ENCODE assay signal across 26 mouse cellular contexts in the genomic region with DNA sequence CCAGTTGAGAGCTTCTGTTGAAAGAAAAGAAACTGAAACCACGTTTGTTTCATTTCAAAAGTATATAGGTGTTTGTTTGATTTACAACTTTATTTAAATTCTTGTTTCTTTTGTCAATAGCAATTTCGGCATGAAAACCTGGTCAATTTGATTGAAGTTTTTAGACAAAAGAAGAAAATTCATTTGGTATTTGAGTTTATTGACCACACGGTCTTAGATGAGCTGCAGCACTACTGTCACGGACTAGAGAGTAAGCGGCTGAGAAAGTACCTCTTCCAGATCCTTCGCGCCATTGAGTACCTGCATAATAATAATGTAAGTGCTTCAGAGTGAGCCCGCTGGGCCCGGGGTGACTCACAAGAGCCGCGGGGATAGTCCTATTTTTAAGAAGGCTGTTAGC.
"Had no signal": no experiment of that assay in that cellular context is flagged by ENCODE, and none has a peak within 500 bp of the region (broad histone marks: within the 10 kb centered on the region; RNA-seq: fewer than 3 reads in every experiment).

No protein-coding gene starts in this region.

- H3K4me3 ChIP-seq: gastrocnemius, adult 2 months; heart, embryonic 13.5 days; hindbrain, embryonic 13.5 days; hindbrain, embryonic 15.5 days; intestine, embryonic 15.5 days; limb, embryonic 10.5 days; limb, embryonic 12.5 days; liver, embryonic 13.5 days; liver, embryonic 15.5 days had no signal

- H3K9ac ChIP-seq: heart, embryonic 13.5 days; hindbrain, embryonic 13.5 days; hindbrain, embryonic 15.5 days; intestine, embryonic 15.5 days; limb, embryonic 12.5 days; liver, embryonic 13.5 days; liver, embryonic 15.5 days had no signal

- H3K4me2 ChIP-seq: heart, embryonic 11.5 days; hindbrain, embryonic 13.5 days; hindbrain, embryonic 15.5 days; intestine, embryonic 15.5 days; limb, embryonic 12.5 days; liver, embryonic 11.5 days; liver, embryonic 13.5 days; liver, embryonic 15.5 days had no signal

- H3K36me3 ChIP-seq: hindbrain, embryonic 15.5 days; intestine, embryonic 15.5 days; limb, embryonic 10.5 days; limb, embryonic 12.5 days; liver, embryonic 13.5 days; liver, embryonic 15.5 days had no signal

- DNase-seq: gastrocnemius, adult 2 months; gastrocnemius, postnatal 10 days; gastrocnemius, postnatal 36 days; heart, adult 11 months; heart, postnatal 14 days; heart, postnatal 36 days; kidney, adult 18-20 months; kidney, adult 8-10 months; kidney, postnatal 10 days; kidney, postnatal 25 days; layer of hippocampus, adult 9-11 months; layer of hippocampus, postnatal 36 days; liver; liver, embryonic 13.5 days had no signal

- H3K4me1 ChIP-seq: liver, embryonic 13.5 days had no signal

- ATAC-seq: hindbrain, postnatal 0 days; inflammation-experienced regulatory T-cells, adult 6 months; intestine, embryonic 15.5 days; intestine, postnatal 0 days had no signal

- H3K27ac ChIP-seq: gastrocnemius, adult 2 months; hindbrain, embryonic 13.5 days; hindbrain, embryonic 15.5 days; hindbrain, postnatal 0 days; intestine, embryonic 15.5 days; limb, embryonic 10.5 days; limb, embryonic 12.5 days; liver, embryonic 13.5 days; liver, embryonic 15.5 days had no signal

- H3K27me3 ChIP-seq: heart, embryonic 13.5 days; hindbrain, embryonic 13.5 days; hindbrain, embryonic 15.5 days; intestine, embryonic 15.5 days; limb, embryonic 12.5 days; liver, embryonic 13.5 days; liver, embryonic 15.5 days had no signal

- H3K9me3 ChIP-seq: heart, embryonic 13.5 days; hindbrain, embryonic 13.5 days; hindbrain, embryonic 15.5 days; intestine, embryonic 15.5 days; limb, embryonic 10.5 days; limb, embryonic 12.5 days; liver, embryonic 13.5 days; liver, embryonic 15.5 days had no signal
